Mouse (Mus musculus) lung, adult 2 months (tissue): ENCODE data around the gene Spdef.

Source experiments
- CTCF ChIP-seq: fragments of 200-500 bp; IDR thresholded peaks from 2 replicates; pipeline ENCODE4 v1.5.1; 2011; ENCODE audit warnings: mild to moderate bottlenecking, low read length, control low read depth; ENCODE audit not compliant: insufficient read depth
- POLR2A ChIP-seq: fragments of 200-500 bp; IDR thresholded peaks from 2 replicates; pipeline ENCODE4 v1.6.1; 2011; ENCODE audit warnings: low read depth, mild to moderate bottlenecking, control low read depth, low read length, borderline replicate concordance; ENCODE audit errors: extremely low read depth

DNA sequence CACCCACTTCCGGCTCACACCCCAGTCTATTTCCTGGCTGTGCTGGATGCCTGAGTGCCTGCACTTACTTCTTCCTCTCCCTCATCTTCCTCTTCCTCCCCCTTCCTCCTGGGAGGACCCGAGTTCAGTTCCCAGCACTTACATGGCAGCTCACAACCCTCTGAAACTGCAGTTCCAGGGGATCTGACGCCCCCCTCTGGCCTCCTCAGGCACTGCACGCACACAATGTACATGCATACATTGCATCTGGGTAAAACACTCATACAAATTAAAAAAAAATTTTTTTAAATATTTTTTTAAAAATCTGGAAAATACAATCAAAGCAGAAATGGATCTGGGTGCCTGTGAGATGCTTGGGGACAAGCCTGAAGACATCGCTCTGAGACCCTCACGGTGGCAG is 57.0 kb downstream of the Spdef start:
- no peak for TF ChIP-seq CTCF
- no peak for TF ChIP-seq POLR2A
